Mouse (Mus musculus) hindbrain, embryonic 15.5 days (tissue): ENCODE data around the gene Myo1h. TPM values are rescaled to one million over a fixed set of nuclear protein-coding genes. Genes with fewer than 3 reads are reported as not detected.

Source experiments
- ATAC-seq: fragments of 200-750 bp; cut with Nextera tagmentation; 2 replicates; pipeline ENCODE4 v1.8.0; 2017; ENCODE audit warnings: low read depth, moderate number of reproducible peaks, moderate TSS enrichment; ENCODE audit not compliant: low FRiP score
- H3K27ac ChIP-seq: fragments of 300-500 bp; sonication (generic); replicated peaks from 2 replicates; pipeline ENCODE4 v1.5.1; 2015; ENCODE audit warnings: mild to moderate bottlenecking, inconsistent platforms
- H3K27me3 ChIP-seq: fragments of 300-500 bp; sonication (generic); 2 replicates; pipeline ENCODE4 v1.6.1; 2015; ENCODE audit warnings: control low read depth, inconsistent platforms
- H3K36me3 ChIP-seq: fragments of 300-500 bp; sonication (generic); 2 replicates; pipeline ENCODE4 v1.6.1; 2015; ENCODE audit warnings: control low read depth, inconsistent platforms
- H3K4me1 ChIP-seq: fragments of 300-500 bp; sonication (generic); replicated peaks from 2 replicates; pipeline ENCODE4 v1.6.1; 2015; ENCODE audit warnings: control low read depth, inconsistent platforms
- H3K4me2 ChIP-seq: fragments of 300-500 bp; sonication (generic); 2 replicates; pipeline ENCODE4 v1.6.1; 2015; ENCODE audit warnings: moderate library complexity, mild to moderate bottlenecking, inconsistent platforms
- H3K4me3 ChIP-seq: fragments of 300-500 bp; sonication (generic); 2 replicates; pipeline ENCODE4 v1.5.1; 2015; ENCODE audit warnings: mild to moderate bottlenecking, inconsistent platforms
- H3K9ac ChIP-seq: fragments of 300-500 bp; sonication (generic); 2 replicates; pipeline ENCODE4 v1.6.1; 2015; ENCODE audit warnings: inconsistent platforms
- H3K9me3 ChIP-seq: fragments of 300-500 bp; sonication (generic); 2 replicates; pipeline ENCODE4 v1.6.1; 2016; ENCODE audit warnings: control low read depth, inconsistent platforms
- WGBS: fragments of 180-500 bp; shearing (Covaris S2); methylation state at CpG from one replicate; pipeline ENCODE4 v1.1.7; 2015; 5-methylcytosine and 5-hydroxymethylcytosine counted together
- polyA plus RNA-seq: library from polyadenylated mRNA; unstranded; fragments of >200 nt; fragmentation: Nextera tagmentation; extraction: Ambion mirVana; gene quantifications from 2 replicates; pipeline ENCODE4 v1.2.1, GENCODE M21; 2015

Myo1h gene
- polyA plus RNA-seq, 1 experiment from 2014 or later: 0.60 TPM

DNA sequence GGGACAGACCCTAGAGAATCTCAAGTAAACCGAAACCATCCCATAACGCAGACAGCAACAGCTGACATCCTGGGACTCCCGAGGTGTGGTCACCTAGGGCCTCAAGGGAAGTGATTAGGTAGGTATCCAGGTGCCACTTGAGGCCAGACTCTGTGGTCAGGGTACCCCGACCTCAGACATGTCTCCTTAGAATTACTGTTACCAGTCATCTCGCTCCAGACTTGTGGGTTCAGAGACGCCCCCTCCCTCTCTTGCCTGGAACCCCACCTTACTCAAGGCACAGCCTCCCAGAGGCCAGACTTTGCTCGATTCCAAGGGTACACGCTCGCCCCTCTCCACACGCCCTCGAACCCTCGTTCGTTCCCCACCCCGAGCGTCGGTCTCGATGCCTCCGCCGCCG, 90.8 kb downstream of the Myo1h start:
- peak overlapping the region; percentile 97 for H3K9ac ChIP-seq
- no peaks in the 10 kb centered on the region for H3K36me3 ChIP-seq
- peak overlapping the region; percentile 93 for H3K4me3 ChIP-seq
- under 1% methylated on average over 20 of the region's 20 CpGs for WGBS
- no peaks in the 10 kb centered on the region for H3K9me3 ChIP-seq
- peak overlapping the region; percentile 96 for H3K27ac ChIP-seq
- H3K27me3 ChIP-seq: no peaks in the 10 kb centered on the region
- peaks cover 48% of the 10 kb centered on the region for H3K4me1 ChIP-seq
- peak overlapping the region; percentile 92 for H3K4me2 ChIP-seq
- 0 out of 2 replicates have a peak, but pooled peaks have one; percentile 12 for ATAC-seq

GRCm38 (mm10) chr5:114380209-114381012, 91.4 kb downstream of the Myo1h start, which contains the start of the genes Kctd10 and Ube3b:
Kctd10 (minus strand) TSS chr5:114380508.
Ube3b (plus strand) TSS chr5:114380607.
- Histone ChIP-seq H3K27me3 (no peaks in the 10 kb centered on the region), H3K27ac (peak within 1 kb of the TSS; percentile 96), H3K4me1 (peaks cover 48% of the 10 kb centered on the region), H3K4me2 (peak within 1 kb of the TSS; percentile 92), H3K9ac (peak within 1 kb of the TSS; percentile 97), H3K9me3 (no peaks in the 10 kb centered on the region), H3K36me3 (peaks cover 4% of the 10 kb centered on the region; the same call in 1 of the 2 replicates), H3K4me3 (peak within 1 kb of the TSS; percentile 93)
- WGBS: under 1% methylated on average over 72 of the region's 74 CpGs
- peak; percentile 94 for ATAC-seq

- H3K27me3 ChIP-seq: no peaks in the 10 kb centered on the region
- under 1% methylated on average over 18 of the region's 18 CpGs for WGBS
- peak overlapping the region; percentile 97 for H3K9ac ChIP-seq
- H3K4me2 ChIP-seq: peak overlapping the region; percentile 92
- no peaks in the 10 kb centered on the region for H3K9me3 ChIP-seq
- H3K27ac ChIP-seq: peak overlapping the region; percentile 96
- H3K4me3 ChIP-seq: peak overlapping the region; percentile 93
- no peak; the same call in 1 of the 2 replicates for ATAC-seq
- H3K4me1 ChIP-seq: peaks cover 48% of the 10 kb centered on the region
- peaks cover 9% of the 10 kb centered on the region; the same call in 1 of the 2 replicates for H3K36me3 ChIP-seq
Observed at GRCm38 (mm10) chr5:114381013-114381351, 92.0 kb downstream of the Myo1h start.

DNA sequence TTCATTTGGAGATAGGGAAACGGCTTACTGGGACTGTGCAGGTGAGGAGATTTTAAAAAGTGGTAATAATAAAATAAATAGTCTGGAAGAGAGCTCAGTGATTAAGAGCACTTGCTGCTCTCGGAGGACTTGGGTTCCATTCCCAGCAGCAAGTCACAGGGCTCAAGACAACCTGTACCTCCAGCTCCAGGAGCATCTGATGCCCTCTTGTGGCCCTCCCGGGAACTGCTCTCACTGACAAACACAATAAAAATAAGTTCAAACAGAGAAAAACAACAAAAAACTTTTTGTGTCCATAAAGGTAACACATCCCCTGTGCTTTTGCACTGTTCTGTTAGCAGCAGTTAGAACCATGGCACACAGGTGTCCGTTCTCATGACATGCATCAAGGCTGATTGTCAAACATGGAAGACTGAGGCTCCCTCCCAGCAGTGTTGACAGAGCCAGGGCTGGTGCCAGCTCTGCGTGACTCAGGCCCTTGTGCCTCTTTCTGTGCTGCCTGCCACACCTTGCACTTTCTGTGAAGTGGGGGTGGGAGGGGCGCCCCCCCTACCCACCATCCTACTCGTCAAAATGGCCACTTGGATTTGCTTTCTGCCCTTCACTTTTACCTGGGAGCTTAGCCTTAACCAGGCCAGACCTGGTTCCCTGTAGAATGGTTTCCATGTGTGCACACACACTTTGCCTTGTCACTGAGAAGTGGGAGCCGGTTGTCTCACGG, 94.4 kb downstream of the Myo1h start:
- Histone ChIP-seq H3K9me3 (no peaks in the 10 kb centered on the region), H3K4me3 (no peak overlapping the region), H3K27ac (no peak overlapping the region), H3K36me3 (peaks cover 26% of the 10 kb centered on the region), H3K27me3 (no peaks in the 10 kb centered on the region), H3K9ac (no peak overlapping the region), H3K4me1 (peaks cover 31% of the 10 kb centered on the region), H3K4me2 (no peak overlapping the region)
- ATAC-seq: no peak
- 76% methylated on average over 9 of the region's 9 CpGs for WGBS

DNA sequence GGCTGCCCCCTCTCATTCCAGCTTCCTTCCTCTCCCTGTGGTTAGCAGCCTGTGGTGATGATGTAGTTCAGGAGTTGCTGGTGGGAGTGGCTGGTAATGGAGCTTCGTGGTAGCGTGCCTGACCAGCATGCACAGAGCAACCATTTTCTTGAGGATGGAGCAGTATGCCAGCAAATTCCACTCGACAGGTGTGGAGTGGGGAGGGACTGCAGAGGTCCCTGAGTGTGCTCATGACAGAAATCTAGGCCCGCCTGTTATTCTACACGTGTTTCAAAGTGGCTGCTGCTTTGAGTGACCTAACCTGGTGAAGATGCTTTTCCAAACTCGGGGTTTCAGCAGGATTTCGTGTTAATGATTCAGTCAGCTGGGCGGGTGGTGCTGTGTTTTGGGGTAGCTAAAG, 95.5 kb downstream of the Myo1h start:
- Histone ChIP-seq H3K36me3 (peaks cover 37% of the 10 kb centered on the region), H3K4me3 (no peak overlapping the region)
- WGBS: 91% methylated on average over 8 of the region's 8 CpGs

GRCm38 (mm10) chr5:114393169-114393568, 104.2 kb downstream of the Myo1h start:
- H3K9me3 ChIP-seq: no peaks in the 10 kb centered on the region
- peaks cover 56% of the 10 kb centered on the region for H3K36me3 ChIP-seq
- H3K27ac ChIP-seq: no peak overlapping the region
- no peak overlapping the region for H3K4me3 ChIP-seq
- no peak overlapping the region for H3K4me2 ChIP-seq
- no peaks in the 10 kb centered on the region for H3K4me1 ChIP-seq
- no peak for ATAC-seq
- WGBS: 90% methylated on average over 9 of the region's 9 CpGs
- H3K27me3 ChIP-seq: no peaks in the 10 kb centered on the region
- H3K9ac ChIP-seq: no peak overlapping the region

More for the DNA sequence above, 95.5 kb downstream of the Myo1h start:
- H3K27ac ChIP-seq: no peak overlapping the region
- no peak overlapping the region for H3K4me2 ChIP-seq
- no peaks in the 10 kb centered on the region for H3K9me3 ChIP-seq
- no peak for ATAC-seq
- no peaks in the 10 kb centered on the region for H3K27me3 ChIP-seq
- H3K4me1 ChIP-seq: peaks cover 20% of the 10 kb centered on the region
- no peak overlapping the region for H3K9ac ChIP-seq

DNA sequence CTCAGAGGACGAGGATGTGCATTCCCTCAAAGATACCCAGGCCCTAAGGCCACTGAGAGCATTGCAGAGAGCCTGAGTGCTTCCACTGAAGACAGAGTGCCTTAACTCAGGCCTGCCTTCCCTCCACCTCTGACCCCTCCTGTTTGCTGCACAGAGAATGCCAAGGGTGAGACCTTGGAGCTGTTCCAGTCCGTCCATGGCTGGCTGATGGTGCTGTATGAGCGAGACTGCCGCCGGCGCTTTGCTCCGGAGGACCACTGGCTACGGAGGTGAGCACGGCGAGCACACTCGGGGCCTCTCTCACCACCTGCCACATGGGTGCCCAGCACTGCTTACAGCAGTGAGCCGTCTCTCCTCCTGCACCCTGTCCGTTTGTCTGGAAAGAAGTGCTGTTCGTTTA, 117.6 kb downstream of the Myo1h start:
- no peaks in the 10 kb centered on the region for H3K9me3 ChIP-seq
- no peaks in the 10 kb centered on the region for H3K4me1 ChIP-seq
- WGBS: 91% methylated on average over 14 of the region's 14 CpGs
- no peaks in the 10 kb centered on the region for H3K27me3 ChIP-seq
- no peak for ATAC-seq
- peaks cover 96% of the 10 kb centered on the region for H3K36me3 ChIP-seq
- no peak overlapping the region for H3K4me2 ChIP-seq
- no peak overlapping the region for H3K9ac ChIP-seq
- H3K27ac ChIP-seq: no peak overlapping the region
- no peak overlapping the region for H3K4me3 ChIP-seq

DNA sequence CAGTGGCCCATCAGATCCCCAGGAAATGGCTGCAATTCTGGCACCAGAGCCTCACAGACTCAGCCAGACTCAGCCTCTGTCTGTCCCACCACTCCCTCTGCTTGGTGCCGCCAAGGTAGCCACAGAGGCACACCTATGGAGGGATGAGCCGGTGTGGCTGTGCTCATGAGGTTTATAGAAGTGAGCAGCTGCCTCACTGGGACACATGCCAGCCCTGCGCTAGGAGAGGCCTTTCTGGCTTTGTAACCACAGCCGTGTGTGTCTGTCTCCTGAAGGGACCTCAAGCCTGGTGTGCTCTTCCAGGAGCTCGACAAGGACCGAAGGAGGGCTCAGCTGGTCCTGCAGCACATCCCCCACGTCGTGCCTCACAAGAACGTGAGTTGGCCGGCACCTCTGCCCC, 118.3 kb downstream of the Myo1h start:
- H3K9me3 ChIP-seq: no peaks in the 10 kb centered on the region

GRCm38 (mm10) chr5:114407810-114408209, 118.8 kb downstream of the Myo1h start:
- Histone ChIP-seq H3K27ac (no peak overlapping the region), H3K4me3 (no peak overlapping the region), H3K27me3 (no peaks in the 10 kb centered on the region), H3K36me3 (peaks cover 97% of the 10 kb centered on the region), H3K9ac (no peak overlapping the region), H3K9me3 (no peaks in the 10 kb centered on the region), H3K4me2 (no peak overlapping the region), H3K4me1 (no peaks in the 10 kb centered on the region)
- ATAC-seq: no peak
- 90% methylated on average over 9 of the region's 9 CpGs for WGBS

More for the DNA sequence above, 118.3 kb downstream of the Myo1h start:
- Histone ChIP-seq H3K27me3 (no peaks in the 10 kb centered on the region), H3K4me2 (no peak overlapping the region), H3K4me1 (no peaks in the 10 kb centered on the region), H3K9ac (no peak overlapping the region), H3K27ac (no peak overlapping the region), H3K4me3 (no peak overlapping the region), H3K36me3 (peaks cover 97% of the 10 kb centered on the region)
- whole genome bisulfite sequencing: 69% methylated on average over 10 of the region's 10 CpGs
- no peak for ATAC-seq

GRCm38 (mm10) chr5:114408846-114409245, 119.9 kb downstream of the Myo1h start:
- 97% methylated on average over 11 of the region's 11 CpGs for WGBS
- no peak for ATAC-seq
- no peak overlapping the region for H3K27ac ChIP-seq

DNA sequence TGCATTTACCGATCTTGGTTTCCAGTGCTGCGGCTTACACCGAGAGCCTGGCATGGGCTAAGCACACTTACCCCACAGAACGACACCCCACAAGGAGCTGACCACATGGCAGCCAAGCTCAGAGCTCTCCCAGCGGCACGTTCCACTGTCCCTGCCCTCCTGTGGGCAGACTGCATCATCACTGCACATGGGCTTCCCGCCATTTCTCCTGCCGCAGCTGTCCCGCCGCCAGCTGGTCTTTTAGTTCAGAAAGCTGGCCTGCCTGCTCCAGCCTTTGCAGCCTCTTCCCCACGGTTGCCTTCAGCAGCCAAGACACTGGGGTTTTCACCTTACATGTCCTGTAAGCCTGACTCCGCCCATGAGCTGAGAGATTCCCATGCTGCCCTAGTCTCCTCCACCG, 121.5 kb downstream of the Myo1h start:
- peaks cover 96% of the 10 kb centered on the region for H3K36me3 ChIP-seq
- whole genome bisulfite sequencing: 88% methylated on average over 13 of the region's 13 CpGs
- no peaks in the 10 kb centered on the region for H3K4me1 ChIP-seq
- no peak overlapping the region for H3K4me3 ChIP-seq
- no peaks in the 10 kb centered on the region for H3K9me3 ChIP-seq
- no peak overlapping the region for H3K4me2 ChIP-seq
- no peak for ATAC-seq
- H3K27ac ChIP-seq: no peak overlapping the region
- no peaks in the 10 kb centered on the region for H3K27me3 ChIP-seq
- H3K9ac ChIP-seq: no peak overlapping the region

More at GRCm38 (mm10) chr5:114408846-114409245, 119.9 kb downstream of the Myo1h start:
- Histone ChIP-seq H3K36me3 (peaks cover 96% of the 10 kb centered on the region), H3K4me2 (no peak overlapping the region), H3K9me3 (no peaks in the 10 kb centered on the region), H3K4me1 (no peaks in the 10 kb centered on the region), H3K9ac (no peak overlapping the region), H3K4me3 (no peak overlapping the region), H3K27me3 (no peaks in the 10 kb centered on the region)

DNA sequence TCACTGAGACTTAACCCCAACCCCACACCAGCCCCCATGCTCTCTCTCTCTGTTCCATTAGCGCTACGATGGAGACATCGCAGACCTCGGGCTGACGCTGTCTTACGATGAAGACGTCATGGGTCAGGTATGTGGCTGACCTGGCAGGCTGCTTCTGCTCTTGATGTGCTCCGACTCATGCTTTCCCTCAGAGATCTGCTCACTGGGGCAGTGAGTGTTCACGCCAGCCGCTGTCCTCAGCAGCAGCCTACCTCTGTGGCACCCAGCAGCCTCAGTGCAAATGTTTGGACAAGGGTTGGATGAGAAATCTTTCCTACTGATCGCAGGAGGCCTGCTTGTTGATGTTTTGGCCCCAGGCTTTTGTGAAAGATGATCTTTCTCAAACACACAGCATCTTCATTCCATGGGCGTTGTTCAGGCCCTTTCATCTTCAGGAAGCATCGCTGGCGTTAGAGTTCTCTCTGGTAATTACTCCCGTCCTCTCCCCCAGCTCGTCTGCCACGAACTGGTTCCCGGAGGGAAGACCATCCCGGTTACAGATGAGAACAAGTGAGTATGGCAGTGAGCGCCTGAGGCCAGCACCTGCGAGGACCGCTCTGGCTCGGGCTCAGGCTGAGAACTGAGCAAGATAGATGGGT, 123.5 kb downstream of the Myo1h start:
- Histone ChIP-seq H3K4me3 (no peak overlapping the region), H3K9me3 (no peaks in the 10 kb centered on the region), H3K9ac (no peak overlapping the region), H3K4me2 (no peak overlapping the region), H3K36me3 (peaks cover 97% of the 10 kb centered on the region), H3K27me3 (no peaks in the 10 kb centered on the region), H3K4me1 (no peaks in the 10 kb centered on the region), H3K27ac (no peak overlapping the region)
- 84% methylated on average over 23 of the region's 23 CpGs for WGBS
- ATAC-seq: no peak
